Mouse (Mus musculus): Measurements from ENCODE around the gene Olfr921. TPM values are rescaled to one million over a fixed set of nuclear protein-coding genes. Genes with fewer than 3 reads are reported as not detected.

The Olfr921 gene
- polyA plus RNA-seq (2012; rRNA removed): not detected in 2 replicates

GRCm38 (mm10) chr9:38772768-38773167 is at the start of gene Olfr921:
Gene Olfr921 (plus strand): TSS chr9:38773068.

GRCm38 (mm10) chr9:38751999-38752398 is 20.9 kb upstream of the Olfr921 start, which contains the start of gene Olfr920:
Gene Olfr920 (plus strand): TSS chr9:38752299.

GRCm38 (mm10) chr9:38814314-38814713 is 41.4 kb downstream of the Olfr921 start, which contains the start of gene Olfr922:
Gene Olfr922 (plus strand): TSS chr9:38814614.

GRCm38 (mm10) chr9:38826245-38826644 is 53.4 kb downstream of the Olfr921 start, which contains the start of gene Olfr923:
Gene Olfr923 (plus strand): TSS chr9:38826545.

Other genes with a start within 250 kb of the Olfr921 start
- not detected in 2 replicates for gene Olfr910, start 235.2 kb upstream of the Olfr921 start, polyA plus RNA-seq (2012; rRNA removed)
- gene Olfr912, start 192.9 kb upstream of the Olfr921 start, polyA plus RNA-seq (2012; rRNA removed): not detected in 2 replicates
- not detected in 2 replicates for gene Olfr913, start 180.3 kb upstream of the Olfr921 start, polyA plus RNA-seq (2012; rRNA removed)
- gene Olfr914, start 168.0 kb upstream of the Olfr921 start, polyA plus RNA-seq (2012; rRNA removed): not detected in 2 replicates
- not detected in 2 replicates for gene Olfr916, start 113.2 kb upstream of the Olfr921 start, polyA plus RNA-seq (2012; rRNA removed)
- gene Olfr917, start 107.2 kb upstream of the Olfr921 start, polyA plus RNA-seq (2012; rRNA removed): not detected in 2 replicates
- not detected in 2 replicates for gene Olfr918, start 98.5 kb upstream of the Olfr921 start, polyA plus RNA-seq (2012; rRNA removed)
- not detected in 2 replicates for gene Olfr919, start 69.4 kb upstream of the Olfr921 start, polyA plus RNA-seq (2012; rRNA removed)
- gene Vwa5a, start 54.8 kb upstream of the Olfr921 start, polyA plus RNA-seq (2012; rRNA removed): 7.7 and 7.8 TPM in 2 replicates
- gene Olfr920, start 20.8 kb upstream of the Olfr921 start, polyA plus RNA-seq (2012; rRNA removed): 0.08 and 0.09 TPM in 2 replicates
- gene Olfr922, start 41.5 kb downstream of the Olfr921 start, polyA plus RNA-seq (2012; rRNA removed): not detected in 2 replicates
- gene Olfr923, start 53.5 kb downstream of the Olfr921 start, polyA plus RNA-seq (2012; rRNA removed): not detected in 2 replicates
- gene Olfr924, start 71.4 kb downstream of the Olfr921 start, polyA plus RNA-seq (2012; rRNA removed): not detected in 2 replicates
- not detected in 2 replicates for gene Olfr26, start 82.0 kb downstream of the Olfr921 start, polyA plus RNA-seq (2012; rRNA removed)
- not detected in 2 replicates for gene Olfr926, start 104.1 kb downstream of the Olfr921 start, polyA plus RNA-seq (2012; rRNA removed)
- gene Olfr930, start 156.7 kb downstream of the Olfr921 start, polyA plus RNA-seq (2012; rRNA removed): not detected in 2 replicates
- not detected in 2 replicates for gene Olfr933, start 199.2 kb downstream of the Olfr921 start, polyA plus RNA-seq (2012; rRNA removed)
- not detected in 2 replicates for gene Olfr934, start 215.2 kb downstream of the Olfr921 start, polyA plus RNA-seq (2012; rRNA removed)
- not detected in 2 replicates for gene Olfr935, start 226.6 kb downstream of the Olfr921 start, polyA plus RNA-seq (2012; rRNA removed)